Mouse (Mus musculus) forebrain, embryonic 11.5 days (tissue): ENCODE measurements at regions not wholly inside any gene's neighbourhood (a gene's known extent, or its start where the extent isn't known, plus 50 kb on each side); places are given as distances from the start of the nearest gene placed in this dataset.
A peak's percentile ranks its signal among the peaks of the same experiment; 100 is the strongest.

Experiments used
- ATAC-seq: fragments of 200-750 bp; cut with Nextera tagmentation; replicated peaks from 2 replicates; pipeline ENCODE4 v1.8.0; 2017; ENCODE audit warnings: moderate TSS enrichment; ENCODE audit not compliant: low FRiP score
- DNase-seq: peaks from one replicate; pipeline ENCODE4 v3.0.0-alpha.2; 2017; ENCODE audit warnings: low spot score
- H3K27ac ChIP-seq: fragments of 300-500 bp; sonication (generic); 2 replicates; pipeline ENCODE4 v1.5.1; 2014; ENCODE audit warnings: low read depth, low read length
- H3K27me3 ChIP-seq: fragments of 300-500 bp; sonication (generic); 2 replicates; pipeline ENCODE4 v1.6.1; 2014; ENCODE audit warnings: mild to moderate bottlenecking, low read length, mixed read lengths; ENCODE audit not compliant: control insufficient read depth, insufficient read depth
- H3K36me3 ChIP-seq: fragments of 300-500 bp; sonication (generic); 2 replicates; pipeline ENCODE4 v1.6.1; 2014; ENCODE audit warnings: mild to moderate bottlenecking, low read length, moderate library complexity, mixed read lengths; ENCODE audit not compliant: control insufficient read depth, insufficient read depth
- H3K4me1 ChIP-seq: fragments of 300-500 bp; sonication (generic); replicated peaks from 2 replicates; pipeline ENCODE4 v1.6.1; 2014; ENCODE audit warnings: low read length, mixed read lengths; ENCODE audit not compliant: control insufficient read depth, insufficient read depth
- H3K4me2 ChIP-seq: fragments of 300-500 bp; sonication (generic); 2 replicates; pipeline ENCODE4 v1.6.1; 2014; ENCODE audit warnings: low read depth, mild to moderate bottlenecking, low read length, moderate library complexity, mixed read lengths; ENCODE audit not compliant: severe bottlenecking
- H3K4me3 ChIP-seq: fragments of 300-500 bp; sonication (generic); 2 replicates; pipeline ENCODE4 v1.5.1; 2014; ENCODE audit warnings: low read depth, low read length
- H3K9ac ChIP-seq: fragments of 300-500 bp; sonication (generic); 2 replicates; pipeline ENCODE4 v1.6.1; 2014; ENCODE audit warnings: low read length
- H3K9me3 ChIP-seq: fragments of 300-500 bp; sonication (generic); 2 replicates; pipeline ENCODE4 v1.6.1; 2016; ENCODE audit warnings: low read length, mixed read lengths; ENCODE audit not compliant: control insufficient read depth
- WGBS: fragments of 180-500 bp; shearing (Covaris S2); extraction: QIAGEN DNeasy Blood & Tissue Kit; methylation state at CpG from one replicate; pipeline ENCODE4 v1.1.7; 2014; 5-methylcytosine and 5-hydroxymethylcytosine counted together

DNA sequence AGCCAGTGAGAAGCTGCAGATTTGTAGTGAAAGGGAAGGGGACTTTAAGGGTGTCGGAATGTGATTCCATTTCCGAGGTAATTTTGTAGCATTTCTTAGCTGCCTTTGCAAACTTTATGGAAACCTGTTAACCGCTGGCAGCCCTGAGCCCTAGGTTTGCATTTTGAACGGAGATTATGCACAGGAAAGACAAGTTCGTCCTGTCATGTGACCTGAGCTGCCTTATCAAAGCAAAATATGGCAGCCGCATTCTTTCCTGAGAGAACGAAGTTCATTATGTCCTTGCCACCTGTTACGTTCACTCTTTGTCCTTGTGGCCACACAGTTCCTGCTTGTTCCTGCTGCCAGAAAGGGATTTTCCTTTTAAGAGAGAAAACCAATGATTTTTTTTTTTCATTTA, 270.9 kb downstream of the Gm11146 start:
- H3K9me3 ChIP-seq, result no peaks in the 10 kb centered on the region
- peak overlapping the region; percentile 46 for H3K4me2 ChIP-seq
- ATAC-seq, result peak; percentile 65
- peak; percentile 58 for DNase-seq
- peak overlapping the region; percentile 87 for H3K27ac ChIP-seq
- WGBS, result 8% methylated on average over 8 of the region's 8 CpGs
- H3K9ac ChIP-seq, result peak overlapping the region; percentile 76
- H3K4me1 ChIP-seq, result peaks cover 2% of the 10 kb centered on the region
- H3K27me3 ChIP-seq, result no peaks in the 10 kb centered on the region
- H3K36me3 ChIP-seq, result peaks cover 5% of the 10 kb centered on the region
- H3K4me3 ChIP-seq, result peak overlapping the region; percentile 40

DNA sequence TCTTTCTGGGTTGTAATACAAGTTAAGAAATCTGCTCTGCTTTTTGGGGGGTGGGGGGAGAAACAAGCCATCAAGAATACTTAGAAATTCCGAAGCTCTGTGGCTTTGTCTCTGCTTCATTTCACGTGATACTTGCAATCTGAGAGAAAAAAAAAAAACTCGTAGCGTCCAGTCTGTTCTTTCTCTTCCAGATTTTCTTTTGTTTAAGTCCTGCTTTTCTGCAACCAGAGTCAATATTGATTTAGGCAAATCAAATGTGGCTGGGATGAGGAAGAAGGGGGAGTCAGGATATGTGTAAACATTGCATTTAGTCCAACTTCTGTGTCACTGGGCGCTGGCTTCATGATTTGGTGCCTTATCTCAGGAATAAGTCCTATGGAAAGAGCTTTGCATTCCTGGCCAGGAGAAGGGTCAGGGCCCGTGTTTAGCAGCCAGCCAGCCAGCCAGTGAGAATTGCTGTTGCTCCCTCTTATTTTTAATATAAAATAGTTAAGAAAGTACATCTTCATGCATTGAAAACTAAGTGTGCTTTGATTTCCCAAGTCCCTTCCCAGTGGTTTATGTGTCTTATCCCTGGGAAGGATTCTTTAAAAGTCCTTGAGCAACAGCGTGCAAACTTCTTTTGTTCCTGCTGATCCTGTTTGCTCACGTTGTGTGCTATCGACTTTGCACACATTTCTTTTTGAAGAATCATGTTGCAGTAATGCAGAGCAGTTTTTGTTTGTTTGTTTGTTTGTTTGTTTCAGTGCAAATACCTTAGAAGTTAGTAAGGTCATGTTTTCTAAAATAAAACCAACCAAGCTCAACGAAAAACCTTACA, 272.0 kb downstream of the Gm11146 start:
- peak; percentile 61 for DNase-seq
- WGBS, result 11% methylated on average over 10 of the region's 10 CpGs
- ATAC-seq, result no peak

DNA sequence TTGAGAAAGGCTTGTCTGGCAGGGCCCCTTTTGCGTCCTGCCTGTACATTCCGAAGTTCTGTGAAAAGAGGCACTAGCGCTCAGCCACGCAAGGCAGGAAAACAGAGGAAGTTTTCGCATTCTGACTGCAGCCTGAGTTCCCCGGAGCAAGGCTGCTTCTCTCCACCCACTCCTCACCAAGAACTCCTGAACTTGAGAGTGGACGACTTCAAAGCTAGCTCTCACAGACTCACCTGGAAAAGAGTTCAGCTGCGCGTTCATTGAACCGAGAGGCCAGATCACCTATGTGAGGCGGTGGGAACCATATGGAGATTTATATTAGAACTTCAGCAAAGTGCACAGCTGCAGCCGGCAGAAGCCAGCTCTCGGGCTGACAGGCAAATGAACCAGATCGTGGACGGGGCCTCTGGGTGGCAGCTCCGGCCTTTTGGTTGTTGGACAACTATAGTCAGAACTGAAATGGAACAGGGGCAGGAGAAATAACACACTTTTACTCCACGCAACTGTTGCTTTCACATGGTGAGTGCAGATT, 272.7 kb downstream of the Gm11146 start:
- peak overlapping the region; percentile 40 for H3K4me3 ChIP-seq
- ATAC-seq (peak; percentile 62), DNase-seq (peak; percentile 76)
- peaks cover 5% of the 10 kb centered on the region for H3K36me3 ChIP-seq
- H3K9ac ChIP-seq, result peak overlapping the region; percentile 76
- peak overlapping the region; percentile 46 for H3K4me2 ChIP-seq
- H3K4me1 ChIP-seq, result peaks cover 2% of the 10 kb centered on the region
- H3K27me3 ChIP-seq, result no peaks in the 10 kb centered on the region
- 10% methylated on average over 17 of the region's 17 CpGs for WGBS
- peak overlapping the region; percentile 87 for H3K27ac ChIP-seq
- H3K9me3 ChIP-seq, result no peaks in the 10 kb centered on the region

More for the DNA sequence above, 272.0 kb downstream of the Gm11146 start:
- Histone ChIP-seq H3K9ac (peak overlapping the region; percentile 76), H3K36me3 (peaks cover 5% of the 10 kb centered on the region), H3K4me2 (peak overlapping the region; percentile 46), H3K4me1 (peaks cover 2% of the 10 kb centered on the region), H3K9me3 (no peaks in the 10 kb centered on the region), H3K27me3 (no peaks in the 10 kb centered on the region), H3K27ac (peak overlapping the region; percentile 87), H3K4me3 (peak overlapping the region; percentile 40)

DNA sequence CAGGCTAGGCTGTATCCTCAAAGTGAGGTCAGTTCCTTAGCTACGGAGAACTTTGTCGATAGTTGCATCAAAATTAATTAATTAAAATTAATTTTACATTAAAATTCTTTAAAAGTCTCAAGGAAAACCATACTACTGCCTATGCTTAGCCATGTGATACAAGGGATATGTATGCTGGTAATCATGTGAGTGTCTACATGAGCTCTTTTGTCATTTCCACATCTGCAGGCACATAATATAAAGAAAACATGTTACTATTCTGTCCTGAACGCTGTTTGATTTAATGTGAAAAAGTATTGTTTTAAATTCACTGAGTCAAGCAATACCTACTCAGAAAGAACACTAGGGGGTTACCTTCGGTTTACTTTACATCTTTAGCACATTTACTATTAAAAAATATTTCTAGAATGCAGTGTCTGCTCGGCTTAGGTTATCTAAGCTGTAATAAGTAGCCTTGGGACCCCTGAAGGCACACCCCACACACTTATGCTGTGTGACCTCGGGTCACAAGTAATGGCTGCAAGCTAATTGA, 273.2 kb downstream of the Gm11146 start:
- H3K9ac ChIP-seq, result peak overlapping the region; percentile 76
- H3K27ac ChIP-seq, result peak overlapping the region; percentile 87
- H3K36me3 ChIP-seq, result peaks cover 2% of the 10 kb centered on the region
- DNase-seq, result no peak
- peak; percentile 72 for ATAC-seq
- WGBS, result 35% methylated on average over 6 of the region's 6 CpGs
- peak overlapping the region; percentile 40 for H3K4me3 ChIP-seq
- peak overlapping the region; percentile 46 for H3K4me2 ChIP-seq
- no peaks in the 10 kb centered on the region for H3K9me3 ChIP-seq
- peaks cover 2% of the 10 kb centered on the region for H3K4me1 ChIP-seq
- no peaks in the 10 kb centered on the region for H3K27me3 ChIP-seq

DNA sequence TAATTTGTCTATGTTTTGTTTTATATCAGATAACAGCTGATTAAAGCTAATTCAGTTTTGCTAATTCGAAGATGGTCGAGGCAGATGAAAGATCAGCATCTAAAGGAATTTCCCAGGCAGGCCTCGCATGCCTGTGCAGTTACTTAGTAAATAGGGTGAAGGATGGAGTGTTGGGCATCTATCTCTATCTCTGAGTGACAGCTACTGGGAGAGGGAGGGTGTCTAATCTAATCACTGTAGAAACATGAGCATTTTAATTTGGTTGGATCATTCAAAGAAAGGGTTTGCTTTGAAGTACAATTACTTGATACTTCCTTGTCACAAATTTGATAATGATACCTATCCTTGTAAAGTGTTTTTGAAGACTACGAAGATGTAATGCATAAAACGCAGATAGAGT, 273.8 kb downstream of the Gm11146 start:
- ATAC-seq, result no peak
- no peak for DNase-seq
- H3K4me3 ChIP-seq, result no peak overlapping the region
- peaks cover 2% of the 10 kb centered on the region for H3K4me1 ChIP-seq
- H3K4me2 ChIP-seq, result no peak overlapping the region
- no peak overlapping the region for H3K27ac ChIP-seq
- H3K27me3 ChIP-seq, result no peaks in the 10 kb centered on the region
- H3K9me3 ChIP-seq, result no peaks in the 10 kb centered on the region
- no peak overlapping the region for H3K9ac ChIP-seq
- WGBS, result 68% methylated on average over 5 of the region's 5 CpGs
- no peaks in the 10 kb centered on the region for H3K36me3 ChIP-seq

DNA sequence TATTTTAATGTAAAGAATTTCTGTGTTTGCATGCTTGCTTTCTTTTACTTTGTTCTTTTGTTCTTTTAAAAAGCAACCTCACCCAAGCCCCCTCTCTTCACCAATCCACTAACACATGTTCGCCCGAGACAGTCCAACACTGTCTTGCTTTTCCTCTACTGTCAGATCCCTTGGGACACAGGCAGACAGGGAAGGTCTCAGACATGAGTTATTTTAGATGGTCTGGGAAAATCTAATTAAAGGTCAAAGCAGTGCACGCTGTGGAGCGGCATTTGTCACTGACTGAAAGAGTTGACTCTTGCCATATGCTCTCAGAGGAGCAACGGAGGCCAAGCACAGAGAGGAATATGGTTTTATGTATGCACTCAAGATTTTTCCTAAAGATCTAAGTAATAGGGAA, 279.6 kb downstream of the Gm11146 start:
- Histone ChIP-seq H3K9ac (no peak overlapping the region), H3K4me2 (no peak overlapping the region), H3K9me3 (no peaks in the 10 kb centered on the region), H3K4me3 (no peak overlapping the region), H3K36me3 (no peaks in the 10 kb centered on the region), H3K27me3 (no peaks in the 10 kb centered on the region), H3K27ac (no peak overlapping the region), H3K4me1 (no peaks in the 10 kb centered on the region)
- WGBS, result 65% methylated on average over 5 of the region's 5 CpGs
- ATAC-seq (no peak), DNase-seq (no peak)

DNA sequence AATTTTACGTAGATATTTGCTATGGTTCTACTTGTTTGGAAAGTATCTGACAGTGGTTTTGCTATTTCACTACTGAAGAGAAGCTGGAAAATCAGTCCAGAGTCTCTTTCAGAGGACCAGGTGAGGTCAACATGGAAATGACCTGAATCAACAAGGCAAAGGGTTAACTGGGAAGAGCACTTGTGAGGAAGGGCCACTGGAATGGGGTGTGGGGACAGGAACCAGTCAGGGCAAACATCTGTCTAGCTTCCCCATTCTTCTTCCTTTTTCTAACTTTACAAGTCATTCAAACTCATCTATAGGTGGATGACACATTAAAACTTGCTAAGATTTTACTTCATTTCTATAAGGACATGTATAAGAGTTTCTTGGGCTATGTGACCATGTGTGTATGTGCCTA, 283.7 kb downstream of the Gm11146 start:
- Histone ChIP-seq H3K4me3 (no peak overlapping the region), H3K27ac (no peak overlapping the region), H3K36me3 (no peaks in the 10 kb centered on the region), H3K9ac (no peak overlapping the region), H3K27me3 (no peaks in the 10 kb centered on the region), H3K4me2 (no peak overlapping the region), H3K4me1 (no peaks in the 10 kb centered on the region), H3K9me3 (no peaks in the 10 kb centered on the region)
- ATAC-seq (no peak), DNase-seq (no peak)
- 90% methylated on average over 1 of the region's 1 CpGs for WGBS

DNA sequence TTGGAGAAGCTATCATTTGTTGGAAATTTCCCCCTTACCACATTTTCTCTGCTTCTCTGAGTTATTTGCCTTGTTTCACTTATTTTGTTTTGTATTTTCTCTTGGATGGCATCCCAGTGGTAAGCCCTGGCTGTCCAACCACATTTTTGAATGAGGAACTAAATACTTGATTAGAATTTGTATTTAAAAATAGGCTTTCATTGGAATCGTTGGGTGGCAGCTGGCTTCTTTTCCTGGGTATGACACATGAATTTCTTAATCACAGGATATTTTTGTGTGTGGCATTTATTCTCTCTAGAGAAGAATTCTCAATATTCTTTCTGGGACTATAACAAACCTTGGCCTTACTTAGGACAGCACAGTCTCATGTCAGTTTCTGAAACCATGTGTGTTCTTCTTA, 286.5 kb downstream of the Gm11146 start:
- 85% methylated on average over 1 of the region's 1 CpGs for WGBS
- H3K36me3 ChIP-seq, result no peaks in the 10 kb centered on the region
- H3K4me2 ChIP-seq, result no peak overlapping the region
- H3K9ac ChIP-seq, result no peak overlapping the region
- H3K4me1 ChIP-seq, result no peaks in the 10 kb centered on the region
- DNase-seq (no peak), ATAC-seq (no peak)
- no peak overlapping the region for H3K4me3 ChIP-seq
- no peak overlapping the region for H3K27ac ChIP-seq
- no peaks in the 10 kb centered on the region for H3K9me3 ChIP-seq
- H3K27me3 ChIP-seq, result no peaks in the 10 kb centered on the region
